Mouse (Mus musculus): ENCODE measurements at regions not wholly inside any gene's neighbourhood (a gene's known extent, or its start where the extent isn't known, plus 50 kb on each side); places are given as distances from the start of the nearest gene placed in this dataset.

DNA sequence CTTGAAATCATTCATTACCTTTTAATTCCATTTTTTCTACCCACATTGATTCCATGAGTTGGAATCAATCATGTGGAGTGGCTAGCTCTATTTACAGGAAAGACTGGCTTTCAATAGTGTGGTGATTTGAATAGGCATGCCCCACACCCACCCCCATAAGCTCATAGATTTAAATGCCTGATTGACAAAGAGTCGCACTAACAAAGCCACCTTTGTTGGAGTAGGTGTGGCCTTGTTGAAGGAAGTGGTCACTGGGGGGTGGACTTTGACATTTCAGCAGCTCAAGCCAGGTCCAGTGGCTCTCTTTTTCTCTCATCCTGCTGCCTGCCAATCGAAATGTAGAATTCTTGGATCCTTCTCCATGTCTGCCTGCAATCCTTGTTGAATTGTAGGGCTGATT, 92.8 kb upstream of the Elmo1 start:
- Histone ChIP-seq H3K27ac (ENCODE audit: insufficient read depth, low read depth, low read length) (no peak overlapping the region), H3K4me3 (ENCODE audit: insufficient read depth, low read length) (no peak overlapping the region), H3K4me1 (ENCODE audit: control insufficient read depth, insufficient read depth, low read length) (no peaks in the 10 kb centered on the region)
- TF ChIP-seq POLR2A (IDR thresholded peaks at IDR 0.05; ENCODE audit: borderline replicate concordance, low read depth, low read length): no peak
- TF ChIP-seq CTCF (IDR thresholded peaks at IDR 0.05; ENCODE audit: low read depth, low read length): no peak

- no peak overlapping the region for H3K4me3 ChIP-seq (ENCODE audit: insufficient read depth, low read length)
These were observed 114.8 kb upstream of the Elmo1 start for GRCm38 (mm10) chr13:19975621-19976020.

DNA sequence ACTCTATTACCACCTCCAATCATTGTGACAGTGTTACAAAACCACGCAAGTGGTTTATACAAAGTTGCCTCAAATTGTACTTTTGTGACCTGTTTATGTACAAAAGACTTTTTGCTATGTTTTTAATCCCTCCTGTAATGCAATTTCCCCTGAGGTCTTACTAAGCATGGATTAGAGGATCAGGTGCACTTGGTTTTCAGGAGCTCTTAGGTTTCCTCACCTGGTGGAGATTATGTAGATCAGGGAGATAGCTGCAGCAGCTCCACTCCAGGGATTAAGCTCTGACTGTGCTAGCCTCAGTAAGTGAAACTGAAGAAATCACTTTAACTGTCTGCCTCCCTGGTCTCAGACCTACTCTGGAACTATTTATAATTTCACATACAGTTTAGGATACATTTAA, 123.8 kb upstream of the Elmo1 start:
- TF ChIP-seq CTCF (IDR thresholded peaks at IDR 0.05; ENCODE audit: low read depth, low read length) (no peak), POLR2A (IDR thresholded peaks at IDR 0.05; ENCODE audit: borderline replicate concordance, low read depth, low read length) (no peak)
- Histone ChIP-seq H3K4me3 (ENCODE audit: insufficient read depth, low read length) (no peak overlapping the region), H3K4me1 (ENCODE audit: control insufficient read depth, insufficient read depth, low read length) (no peaks in the 10 kb centered on the region), H3K27ac (ENCODE audit: insufficient read depth, low read depth, low read length) (no peak overlapping the region)

More at GRCm38 (mm10) chr13:19975621-19976020, 114.8 kb upstream of the Elmo1 start:
- Histone ChIP-seq H3K27ac (ENCODE audit: insufficient read depth, low read depth, low read length) (no peak overlapping the region), H3K4me1 (ENCODE audit: control insufficient read depth, insufficient read depth, low read length) (no peaks in the 10 kb centered on the region)
- TF ChIP-seq CTCF (IDR thresholded peaks at IDR 0.05; ENCODE audit: low read depth, low read length) (no peak), POLR2A (IDR thresholded peaks at IDR 0.05; ENCODE audit: borderline replicate concordance, low read depth, low read length) (no peak)

- no peaks in the 10 kb centered on the region for H3K4me1 ChIP-seq (ENCODE audit: control insufficient read depth, insufficient read depth, low read length)
- TF ChIP-seq CTCF (IDR thresholded peaks at IDR 0.05; ENCODE audit: low read depth, low read length) (no peak), POLR2A (IDR thresholded peaks at IDR 0.05; ENCODE audit: borderline replicate concordance, low read depth, low read length) (no peak)
- no peak overlapping the region for H3K27ac ChIP-seq (ENCODE audit: insufficient read depth, low read depth, low read length)
- no peak overlapping the region for H3K4me3 ChIP-seq (ENCODE audit: insufficient read depth, low read length)
These were observed 127.4 kb upstream of the Elmo1 start for GRCm38 (mm10) chr13:19963031-19963430.

DNA sequence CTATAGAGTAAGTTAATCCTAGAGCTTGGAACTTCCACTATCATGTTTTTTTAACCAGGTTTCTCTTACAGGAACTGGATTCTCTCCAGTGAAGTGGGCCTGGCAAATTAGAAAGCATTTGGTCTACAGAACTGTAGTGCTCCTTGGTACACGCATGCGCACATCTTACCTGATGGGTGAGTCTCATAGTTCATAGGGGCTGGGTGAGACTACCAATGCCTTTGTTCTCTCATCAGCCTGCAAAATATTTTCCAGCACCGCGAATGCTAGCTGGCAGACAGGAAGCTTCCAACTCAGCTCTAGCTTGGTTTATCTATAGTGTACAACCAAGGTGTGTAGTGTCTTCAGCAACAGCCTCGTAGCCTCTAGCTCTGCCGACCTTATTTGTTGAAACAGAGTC, 104.7 kb upstream of the Gpr141 start:
- Histone ChIP-seq H3K27ac (ENCODE audit: insufficient read depth, low read depth, low read length) (no peak overlapping the region), H3K4me3 (ENCODE audit: insufficient read depth, low read length) (no peak overlapping the region), H3K4me1 (ENCODE audit: control insufficient read depth, insufficient read depth, low read length) (no peaks in the 10 kb centered on the region)
- no peak for TF ChIP-seq POLR2A (IDR thresholded peaks at IDR 0.05; ENCODE audit: borderline replicate concordance, low read depth, low read length)
- no peak for TF ChIP-seq CTCF (IDR thresholded peaks at IDR 0.05; ENCODE audit: low read depth, low read length)

- H3K27ac ChIP-seq (ENCODE audit: insufficient read depth, low read depth, low read length): no peak overlapping the region
- H3K4me3 ChIP-seq (ENCODE audit: insufficient read depth, low read length): no peak overlapping the region
- no peaks in the 10 kb centered on the region for H3K4me1 ChIP-seq (ENCODE audit: control insufficient read depth, insufficient read depth, low read length)
- TF ChIP-seq POLR2A (IDR thresholded peaks at IDR 0.05; ENCODE audit: borderline replicate concordance, low read depth, low read length) (no peak), CTCF (IDR thresholded peaks at IDR 0.05; ENCODE audit: low read depth, low read length) (no peak)
These were observed 103.8 kb upstream of the Gpr141 start for GRCm38 (mm10) chr13:19927807-19928206.

- H3K4me3 ChIP-seq (ENCODE audit: insufficient read depth, low read length): no peak overlapping the region
- no peaks in the 10 kb centered on the region for H3K4me1 ChIP-seq (ENCODE audit: control insufficient read depth, insufficient read depth, low read length)
- H3K27ac ChIP-seq (ENCODE audit: insufficient read depth, low read depth, low read length): no peak overlapping the region
- no peak for TF ChIP-seq POLR2A (IDR thresholded peaks at IDR 0.05; ENCODE audit: borderline replicate concordance, low read depth, low read length)
- no peak for TF ChIP-seq CTCF (IDR thresholded peaks at IDR 0.05; ENCODE audit: low read depth, low read length)
These were observed 97.2 kb upstream of the Gpr141 start for GRCm38 (mm10) chr13:19921084-19921827.

- no peak overlapping the region for H3K4me3 ChIP-seq (ENCODE audit: insufficient read depth, low read length)
- no peak overlapping the region for H3K27ac ChIP-seq (ENCODE audit: insufficient read depth, low read depth, low read length)
- no peaks in the 10 kb centered on the region for H3K4me1 ChIP-seq (ENCODE audit: control insufficient read depth, insufficient read depth, low read length)
- TF ChIP-seq CTCF (IDR thresholded peaks at IDR 0.05; ENCODE audit: low read depth, low read length): no peak
- TF ChIP-seq POLR2A (IDR thresholded peaks at IDR 0.05; ENCODE audit: borderline replicate concordance, low read depth, low read length): no peak
These were observed 88.0 kb upstream of the Gpr141 start for GRCm38 (mm10) chr13:19911860-19912584.

- no peaks in the 10 kb centered on the region for H3K4me1 ChIP-seq (ENCODE audit: control insufficient read depth, insufficient read depth, low read length)
- TF ChIP-seq CTCF (IDR thresholded peaks at IDR 0.05; ENCODE audit: low read depth, low read length) (no peak), POLR2A (IDR thresholded peaks at IDR 0.05; ENCODE audit: borderline replicate concordance, low read depth, low read length) (no peak)
- no peak overlapping the region for H3K27ac ChIP-seq (ENCODE audit: insufficient read depth, low read depth, low read length)
- H3K4me3 ChIP-seq (ENCODE audit: insufficient read depth, low read length): no peak overlapping the region
These were observed 78.7 kb upstream of the Gpr141 start for GRCm38 (mm10) chr13:19902786-19903185.

DNA sequence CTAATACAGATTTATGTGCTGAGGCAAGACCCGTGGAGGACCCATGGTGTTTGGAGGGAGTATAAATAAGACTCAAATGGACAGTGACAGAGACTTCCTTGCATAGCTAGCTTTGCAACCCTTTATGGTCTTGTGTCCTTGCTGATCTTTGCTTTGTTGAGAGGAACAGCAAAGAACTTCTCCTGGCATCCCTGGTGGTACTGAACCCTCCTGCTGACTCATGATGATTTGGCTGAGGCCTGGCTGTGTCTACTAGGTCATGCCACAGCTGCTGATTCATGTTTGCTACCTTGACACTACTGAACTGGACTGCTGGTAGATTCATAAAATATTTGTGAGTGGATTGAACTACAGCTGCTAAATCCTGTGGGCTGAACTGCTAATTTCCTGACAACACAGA, 73.1 kb upstream of the Gpr141 start:
- Histone ChIP-seq H3K4me3 (ENCODE audit: insufficient read depth, low read length) (no peak overlapping the region), H3K4me1 (ENCODE audit: control insufficient read depth, insufficient read depth, low read length) (no peaks in the 10 kb centered on the region), H3K27ac (ENCODE audit: insufficient read depth, low read depth, low read length) (no peak overlapping the region)
- TF ChIP-seq POLR2A (IDR thresholded peaks at IDR 0.05; ENCODE audit: borderline replicate concordance, low read depth, low read length) (no peak), CTCF (IDR thresholded peaks at IDR 0.05; ENCODE audit: low read depth, low read length) (no peak)
